Mouse (Mus musculus): ENCODE results near the gene Gm21830. TPM values are rescaled to one million over a fixed set of nuclear protein-coding genes. Genes with fewer than 3 reads are reported as not detected.
"Not testable (repeated sequence)": the region's sequence is repeated elsewhere in the genome, so short reads cannot be mapped to it uniquely, and the experiment has no call there.

Gene Gm21830
- polyA plus RNA-seq, 1 experiment from 2014 or later: not detected

- Histone ChIP-seq H3K4me1 (ENCODE audit: control insufficient read depth, insufficient read depth, low read length) (no peaks in the 10 kb centered on the region), H3K27ac (ENCODE audit: low read depth, low read length) (no peak overlapping the region), H3K4me3 (ENCODE audit: low read depth, low read length) (no peak overlapping the region), H3K4me2 (no peak overlapping the region), H3K27me3 (ENCODE audit: control insufficient read depth, insufficient read depth, low read length) (no peaks in the 10 kb centered on the region), H3K36me3 (ENCODE audit: control insufficient read depth, insufficient read depth, low read length) (no peaks in the 10 kb centered on the region), H3K9me3 (replicated peaks; ENCODE audit: control insufficient read depth, low read length) (no peaks in the 10 kb centered on the region), H3K9ac (ENCODE audit: low read depth, low read length) (no peak overlapping the region)
- WGBS (ENCODE audit: insufficient replicate concordance): 68% methylated on average over 12 of the region's 12 CpGs
- no peak for ATAC-seq (replicated peaks; ENCODE audit: insufficient number of reproducible peaks, low FRiP score, low TSS enrichment)
These were observed 33.7 kb downstream of the Gm21830 start for GRCm38 (mm10) chr2:67447206-67447605.

- no peak overlapping the region for H3K9ac ChIP-seq (ENCODE audit: low read depth, low read length)
- no peak overlapping the region for H3K27ac ChIP-seq (ENCODE audit: low read depth, low read length)
- no peak overlapping the region for H3K4me2 ChIP-seq
- H3K36me3 ChIP-seq (ENCODE audit: control insufficient read depth, insufficient read depth, low read length): no peaks in the 10 kb centered on the region
- no peaks in the 10 kb centered on the region for H3K4me1 ChIP-seq (ENCODE audit: control insufficient read depth, insufficient read depth, low read length)
- no peaks in the 10 kb centered on the region for H3K27me3 ChIP-seq (ENCODE audit: control insufficient read depth, insufficient read depth, low read length)
- H3K9me3 ChIP-seq (replicated peaks; ENCODE audit: control insufficient read depth, low read length): no peaks in the 10 kb centered on the region
- 66% methylated on average over 3 of the region's 3 CpGs for WGBS (ENCODE audit: insufficient replicate concordance)
- H3K4me3 ChIP-seq (ENCODE audit: low read depth, low read length): no peak overlapping the region
- no peak for ATAC-seq (replicated peaks; ENCODE audit: insufficient number of reproducible peaks, low FRiP score, low TSS enrichment)
These were observed 47.3 kb downstream of the Gm21830 start for GRCm38 (mm10) chr2:67460857-67461256.

DNA sequence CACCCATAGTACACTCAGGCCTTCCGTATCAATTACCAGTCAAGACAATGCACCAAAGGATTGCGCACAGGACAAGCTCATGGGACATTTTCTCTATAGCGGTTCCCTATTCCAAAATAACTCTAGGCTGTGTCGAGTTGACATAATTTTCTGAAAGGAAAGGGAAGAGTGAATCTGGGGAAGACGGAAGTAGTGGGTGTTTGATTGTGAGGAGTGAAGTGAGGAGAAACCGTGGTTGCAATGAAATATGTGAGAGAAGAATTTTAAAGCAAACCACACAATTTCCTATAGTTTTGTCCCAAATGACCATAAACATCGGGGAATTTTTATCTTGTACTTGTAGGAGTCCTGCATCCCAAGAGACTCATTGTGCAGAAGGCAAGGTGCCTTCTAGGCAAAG lies 53.5 kb downstream of the Gm21830 start:
- 81% methylated on average over 7 of the region's 7 CpGs for WGBS (ENCODE audit: insufficient replicate concordance)
- H3K27me3 ChIP-seq (ENCODE audit: control insufficient read depth, insufficient read depth, low read length): no peaks in the 10 kb centered on the region
- H3K4me2 ChIP-seq: no peak overlapping the region
- H3K36me3 ChIP-seq (ENCODE audit: control insufficient read depth, insufficient read depth, low read length): no peaks in the 10 kb centered on the region
- H3K4me1 ChIP-seq (ENCODE audit: control insufficient read depth, insufficient read depth, low read length): no peaks in the 10 kb centered on the region
- no peaks in the 10 kb centered on the region for H3K9me3 ChIP-seq (replicated peaks; ENCODE audit: control insufficient read depth, low read length)
- H3K9ac ChIP-seq (ENCODE audit: low read depth, low read length): no peak overlapping the region
- no peak for ATAC-seq (replicated peaks; ENCODE audit: insufficient number of reproducible peaks, low FRiP score, low TSS enrichment)
- H3K27ac ChIP-seq (ENCODE audit: low read depth, low read length): no peak overlapping the region
- no peak overlapping the region for H3K4me3 ChIP-seq (ENCODE audit: low read depth, low read length)

DNA sequence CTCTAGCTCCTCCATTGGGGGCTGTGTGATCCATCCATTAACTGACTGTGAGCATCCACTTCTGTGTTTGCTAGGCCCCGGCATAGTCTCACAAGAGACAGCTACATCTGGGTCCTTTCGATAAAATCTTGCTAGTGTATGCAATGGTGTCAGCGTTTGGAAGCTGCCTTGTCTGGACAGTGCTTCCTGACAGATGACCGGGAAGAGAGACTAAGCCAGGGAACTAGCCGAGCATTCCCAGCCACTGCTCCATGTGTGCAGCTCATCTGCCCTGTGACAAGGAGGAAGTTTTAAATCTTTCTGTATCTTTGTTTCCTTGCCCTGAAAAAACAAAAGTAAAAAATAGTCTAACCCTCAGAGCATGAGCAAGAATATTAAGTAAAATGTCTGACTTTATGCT lies 56.5 kb downstream of the Gm21830 start:
- WGBS (ENCODE audit: insufficient replicate concordance): 64% methylated on average over 5 of the region's 5 CpGs
- not testable (repeated sequence) for H3K9me3 ChIP-seq (replicated peaks; ENCODE audit: control insufficient read depth, low read length); ATAC-seq (replicated peaks; ENCODE audit: insufficient number of reproducible peaks, low FRiP score, low TSS enrichment); H3K27ac ChIP-seq (ENCODE audit: low read depth, low read length); H3K4me1 ChIP-seq (ENCODE audit: control insufficient read depth, insufficient read depth, low read length); H3K4me2 ChIP-seq; H3K36me3 ChIP-seq (ENCODE audit: control insufficient read depth, insufficient read depth, low read length); H3K9ac ChIP-seq (ENCODE audit: low read depth, low read length); H3K4me3 ChIP-seq (ENCODE audit: low read depth, low read length); H3K27me3 ChIP-seq (ENCODE audit: control insufficient read depth, insufficient read depth, low read length)

DNA sequence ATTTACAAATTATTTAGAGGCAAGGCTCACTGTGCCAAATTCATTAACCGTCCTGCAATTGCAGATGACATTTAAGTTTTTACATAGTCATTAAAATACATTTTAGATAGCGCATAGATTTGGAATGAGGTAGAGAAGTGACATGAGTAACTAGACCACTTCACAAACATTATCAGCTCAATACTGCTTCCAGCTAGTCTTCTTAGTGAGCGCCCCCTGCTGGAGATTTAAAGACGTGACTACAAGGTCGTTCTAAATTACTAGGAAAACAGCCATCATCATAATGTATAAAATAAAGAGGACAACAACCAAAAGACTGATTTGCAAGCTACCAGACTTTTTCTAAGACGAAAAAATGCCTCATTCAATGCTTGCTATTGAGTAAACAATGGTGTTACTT lies 64.2 kb downstream of the Gm21830 start:
- peaks cover 5% of the 10 kb centered on the region; the same call in 1 of the 2 replicates for H3K4me1 ChIP-seq (ENCODE audit: control insufficient read depth, insufficient read depth, low read length)
- H3K27ac ChIP-seq (ENCODE audit: low read depth, low read length): no peak overlapping the region
- H3K9me3 ChIP-seq (replicated peaks; ENCODE audit: control insufficient read depth, low read length): no peaks in the 10 kb centered on the region
- H3K9ac ChIP-seq (ENCODE audit: low read depth, low read length): no peak overlapping the region
- no peak for ATAC-seq (replicated peaks; ENCODE audit: insufficient number of reproducible peaks, low FRiP score, low TSS enrichment)
- H3K4me2 ChIP-seq: no peak overlapping the region
- no peaks in the 10 kb centered on the region for H3K36me3 ChIP-seq (ENCODE audit: control insufficient read depth, insufficient read depth, low read length)
- H3K27me3 ChIP-seq (ENCODE audit: control insufficient read depth, insufficient read depth, low read length): no peaks in the 10 kb centered on the region
- 16% methylated on average over 6 of the region's 6 CpGs for WGBS (ENCODE audit: insufficient replicate concordance)
- H3K4me3 ChIP-seq (ENCODE audit: low read depth, low read length): no peak overlapping the region

GRCm38 (mm10) chr2:67481051-67481450 lies 67.5 kb downstream of the Gm21830 start:
- Histone ChIP-seq H3K27me3 (ENCODE audit: control insufficient read depth, insufficient read depth, low read length) (no peaks in the 10 kb centered on the region), H3K27ac (ENCODE audit: low read depth, low read length) (no peak overlapping the region), H3K9ac (ENCODE audit: low read depth, low read length) (no peak overlapping the region), H3K4me1 (ENCODE audit: control insufficient read depth, insufficient read depth, low read length) (peaks cover 5% of the 10 kb centered on the region; the same call in 1 of the 2 replicates), H3K4me3 (ENCODE audit: low read depth, low read length) (no peak overlapping the region), H3K36me3 (ENCODE audit: control insufficient read depth, insufficient read depth, low read length) (no peaks in the 10 kb centered on the region), H3K4me2 (no peak overlapping the region), H3K9me3 (replicated peaks; ENCODE audit: control insufficient read depth, low read length) (no peaks in the 10 kb centered on the region)
- 55% methylated on average over 3 of the region's 3 CpGs for WGBS (ENCODE audit: insufficient replicate concordance)
- ATAC-seq (replicated peaks; ENCODE audit: insufficient number of reproducible peaks, low FRiP score, low TSS enrichment): no peak

Other genes starting within 250 kb of the Gm21830 start
- not detected in 2 replicates for gene Gm26727, start 19.5 kb downstream of the Gm21830 start, polyA plus RNA-seq (2014; fragmentation: Nextera tagmentation; extraction: Ambion mirVana)
- gene Xirp2, start 32.3 kb downstream of the Gm21830 start, polyA plus RNA-seq (2014; fragmentation: Nextera tagmentation; extraction: Ambion mirVana): 0.10 and 0.11 TPM in 2 replicates
- 4.3 and 4.8 TPM in 2 replicates for gene B3galt1, start 152.1 kb downstream of the Gm21830 start, polyA plus RNA-seq (2014; fragmentation: Nextera tagmentation; extraction: Ambion mirVana)